Mouse (Mus musculus) limb, embryonic 14.5 days (tissue): Measurements from ENCODE around the gene Trim41. TPM values are rescaled to one million over a fixed set of nuclear protein-coding genes. Genes with fewer than 3 reads are reported as not detected.

Source experiments
- ATAC-seq: fragments of 200-750 bp; cut with Nextera tagmentation; 2 replicates; pipeline ENCODE4 v1.8.0; 2017; ENCODE audit warnings: low read depth, moderate number of reproducible peaks, moderate TSS enrichment; ENCODE audit not compliant: low FRiP score
- DNase-seq: peaks from one replicate; pipeline ENCODE4 v3.0.0-alpha.2; 2015; ENCODE audit warnings: low spot score
- H3K27ac ChIP-seq: fragments of 300-500 bp; sonication (generic); replicated peaks from 2 replicates; pipeline ENCODE4 v1.5.1; 2014; ENCODE audit warnings: low read depth, mild to moderate bottlenecking, low read length, moderate library complexity, mixed read lengths
- H3K27me3 ChIP-seq: fragments of 300-500 bp; sonication (generic); 2 replicates; pipeline ENCODE4 v1.6.1; 2014; ENCODE audit warnings: low read length, mixed read lengths; ENCODE audit not compliant: control insufficient read depth, insufficient read depth
- H3K36me3 ChIP-seq: fragments of 300-500 bp; sonication (generic); 2 replicates; pipeline ENCODE4 v1.6.1; 2014; ENCODE audit warnings: mild to moderate bottlenecking, low read length, moderate library complexity, mixed read lengths; ENCODE audit not compliant: control insufficient read depth, insufficient read depth
- H3K4me1 ChIP-seq: fragments of 300-500 bp; sonication (generic); 2 replicates; pipeline ENCODE4 v1.6.1; 2014; ENCODE audit warnings: antibody characterized with exemption, low read length, mixed read lengths; ENCODE audit not compliant: control insufficient read depth, insufficient read depth
- H3K4me2 ChIP-seq: fragments of 300-500 bp; sonication (generic); replicated peaks from 2 replicates; pipeline ENCODE4 v1.6.1; 2014; ENCODE audit warnings: low read depth, mild to moderate bottlenecking, low read length, moderate library complexity; ENCODE audit not compliant: severe bottlenecking
- H3K4me3 ChIP-seq: fragments of 300-500 bp; sonication (generic); replicated peaks from 2 replicates; pipeline ENCODE4 v1.5.1; 2014; ENCODE audit warnings: low read length
- H3K9ac ChIP-seq: fragments of 300-500 bp; sonication (generic); 2 replicates; pipeline ENCODE4 v1.6.1; 2014; ENCODE audit warnings: mild to moderate bottlenecking, low read depth, low read length, moderate library complexity; ENCODE audit not compliant: severe bottlenecking
- H3K9me3 ChIP-seq: fragments of 300-500 bp; sonication (generic); 2 replicates; pipeline ENCODE4 v1.6.1; 2016; ENCODE audit warnings: low read length; ENCODE audit not compliant: control insufficient read depth
- POLR2A ChIP-seq: fragments of 200-500 bp; IDR thresholded peaks from 2 replicates; pipeline ENCODE4 v1.8.0; 2012; ENCODE audit warnings: inconsistent platforms, mild to moderate bottlenecking, moderate library complexity, borderline replicate concordance; ENCODE audit not compliant: insufficient read depth, insufficient read length; ENCODE audit errors: extremely low read depth
- WGBS: fragments of 180-500 bp; shearing (Covaris S2); extraction: QIAGEN DNeasy Blood & Tissue Kit; methylation state at CpG from one replicate; pipeline ENCODE4 v1.1.7; 2014; 5-methylcytosine and 5-hydroxymethylcytosine counted together
- polyA plus RNA-seq, 2 experiments: library from polyadenylated mRNA; depleted of rRNA in 1 of 2; stranded (reverse) in 1 of 2; unstranded in 1 of 2; fragments of >200 nt; fragmentation: Nextera tagmentation in 1 of 2; extraction: Ambion mirVana in 1 of 2; gene quantifications; 2 replicates each; pipeline versions ENCODE4 v1.2.1 to v1.2.3; 2012 to 2014

Trim41 gene
- polyA plus RNA-seq, 2 experiments, result 5.5 to 51.5 TPM

DNA sequence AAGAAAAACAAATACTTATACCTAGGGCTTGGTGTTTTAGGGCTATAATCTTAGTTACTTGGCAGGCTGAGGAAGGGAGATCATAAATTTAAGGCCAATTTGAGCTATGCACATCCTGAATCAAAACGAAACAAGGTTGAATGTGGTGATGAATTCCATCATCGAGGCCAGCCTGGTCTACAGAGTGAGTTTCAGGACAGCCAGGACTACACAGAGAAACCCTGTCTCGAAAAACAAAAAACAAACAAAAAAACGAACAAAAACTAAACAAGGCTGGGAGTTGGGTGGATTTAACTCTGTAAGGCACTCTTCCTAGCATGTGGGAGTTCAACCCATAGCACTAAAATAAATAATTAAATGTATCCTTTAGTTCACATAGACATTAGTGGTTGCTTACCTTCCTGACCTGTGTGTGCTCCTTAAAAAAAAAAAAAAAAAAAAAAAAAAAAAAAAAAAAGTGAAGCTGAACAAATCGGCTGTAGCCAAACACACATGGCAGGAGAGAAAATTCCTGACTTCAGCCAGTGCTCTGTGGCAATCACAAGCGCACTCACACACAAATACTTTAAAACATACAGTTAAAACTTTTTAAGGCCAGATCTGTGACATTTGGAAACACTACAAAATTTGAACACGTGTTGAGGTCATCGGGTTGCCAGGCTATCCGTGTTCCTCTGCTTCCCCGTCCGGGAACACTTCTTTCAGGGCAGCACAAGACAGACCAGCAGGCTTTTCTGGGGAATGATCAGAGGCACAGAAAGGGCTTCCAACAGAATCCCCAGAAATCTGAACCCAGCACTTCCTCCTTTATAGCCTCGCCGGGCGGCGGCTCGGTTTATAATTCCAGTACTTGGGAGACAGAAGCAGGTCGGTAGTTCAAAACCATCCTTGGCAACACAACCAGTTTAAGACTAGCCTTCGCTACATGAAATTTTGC lies 17.9 kb downstream of the Trim41 start:
- Histone ChIP-seq H3K9me3 (no peaks in the 10 kb centered on the region), H3K27ac (peak overlapping the region; percentile 97), H3K4me2 (peak overlapping the region; percentile 89), H3K4me3 (peak overlapping the region; percentile 73), H3K27me3 (no peaks in the 10 kb centered on the region), H3K36me3 (peaks cover 32% of the 10 kb centered on the region), H3K4me1 (peaks cover 13% of the 10 kb centered on the region), H3K9ac (peak overlapping the region; percentile 87)
- 8% methylated on average over 18 of the region's 18 CpGs for WGBS
- no peak for DNase-seq
- TF ChIP-seq POLR2A, result no peak
- peak; percentile 29 for ATAC-seq

- Histone ChIP-seq H3K4me2 (0 out of 2 replicates have a peak overlapping the region, but pooled peaks have one; percentile 89), H3K36me3 (peaks cover 23% of the 10 kb centered on the region), H3K4me3 (no peak overlapping the region), H3K9me3 (no peaks in the 10 kb centered on the region), H3K4me1 (peaks cover 13% of the 10 kb centered on the region), H3K27ac (no peak overlapping the region), H3K9ac (no peak overlapping the region; the same call in 1 of the 2 replicates), H3K27me3 (no peaks in the 10 kb centered on the region)
- TF ChIP-seq POLR2A, result no peak
- DNase-seq (no peak), ATAC-seq (no peak)
- 89% methylated on average over 7 of the region's 7 CpGs for WGBS
These were observed 18.8 kb downstream of the Trim41 start for GRCm38 (mm10) chr11:48798308-48798707.

DNA sequence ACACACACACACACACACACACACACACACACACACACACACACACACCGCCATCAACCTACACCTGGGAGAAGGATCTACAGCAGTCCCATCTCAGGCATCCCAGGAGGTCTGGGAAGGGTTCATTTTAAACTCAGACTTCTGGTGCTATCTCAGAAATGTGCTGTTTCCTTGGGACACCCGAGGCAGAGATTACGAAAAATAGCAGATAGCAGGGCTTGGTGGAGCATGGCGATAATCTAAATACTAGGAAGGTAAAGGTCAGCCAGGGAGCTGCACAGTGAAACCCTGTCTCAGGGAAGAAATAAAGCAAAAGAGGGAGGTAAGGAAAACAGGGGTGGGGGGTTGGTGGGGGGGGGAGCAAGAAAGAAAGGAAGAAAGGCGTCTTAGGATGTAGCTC lies 19.9 kb downstream of the Trim41 start:
- H3K4me2 ChIP-seq, result no peak overlapping the region
- ATAC-seq, result no peak
- H3K9me3 ChIP-seq, result no peaks in the 10 kb centered on the region
- DNase-seq, result no peak
- H3K27me3 ChIP-seq, result no peaks in the 10 kb centered on the region
- no peak for TF ChIP-seq POLR2A
- no peak overlapping the region for H3K4me3 ChIP-seq
- peaks cover 12% of the 10 kb centered on the region for H3K4me1 ChIP-seq
- H3K36me3 ChIP-seq, result peaks cover 13% of the 10 kb centered on the region
- no peak overlapping the region for H3K9ac ChIP-seq
- no peak overlapping the region for H3K27ac ChIP-seq
- 90% methylated on average over 5 of the region's 5 CpGs for WGBS

DNA sequence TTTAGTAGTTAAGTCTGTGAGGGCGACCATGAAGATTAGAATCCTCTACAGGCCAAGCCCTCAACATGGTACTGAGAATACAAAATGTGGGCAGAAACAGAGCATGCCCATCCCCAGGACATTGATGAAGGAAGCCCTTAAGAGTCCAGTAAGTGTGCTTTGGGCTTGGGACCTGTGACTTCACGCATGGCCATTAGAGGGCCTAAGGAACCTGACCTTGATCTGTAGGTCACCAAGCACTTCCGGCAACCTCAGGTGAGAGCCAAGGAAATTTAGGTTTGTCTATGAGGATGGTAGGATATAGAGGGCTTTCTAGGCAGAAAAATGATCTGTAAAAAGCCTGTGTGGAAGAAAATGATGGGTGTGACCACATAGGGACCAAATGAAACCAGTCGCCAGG lies 20.9 kb downstream of the Trim41 start:
- ATAC-seq, result no peak
- TF ChIP-seq POLR2A, result no peak
- H3K27ac ChIP-seq, result no peak overlapping the region
- H3K4me2 ChIP-seq, result no peak overlapping the region
- H3K4me3 ChIP-seq, result no peak overlapping the region
- no peaks in the 10 kb centered on the region for H3K27me3 ChIP-seq
- no peaks in the 10 kb centered on the region for H3K9me3 ChIP-seq
- WGBS, result 79% methylated on average over 4 of the region's 4 CpGs
- no peak for DNase-seq
- H3K4me1 ChIP-seq, result peaks cover 2% of the 10 kb centered on the region; the same call in 1 of the 2 replicates
- peaks cover 3% of the 10 kb centered on the region for H3K36me3 ChIP-seq
- H3K9ac ChIP-seq, result no peak overlapping the region

GRCm38 (mm10) chr11:48795221-48795620 lies 21.9 kb downstream of the Trim41 start:
- 90% methylated on average over 7 of the region's 7 CpGs for WGBS
- Histone ChIP-seq H3K4me1 (0 out of 2 replicates have a peak, but pooled peaks cover 2% of the 10 kb centered on the region), H3K4me3 (no peak overlapping the region), H3K4me2 (no peak overlapping the region), H3K9me3 (no peaks in the 10 kb centered on the region), H3K9ac (no peak overlapping the region), H3K27me3 (no peaks in the 10 kb centered on the region), H3K27ac (no peak overlapping the region), H3K36me3 (no peaks in the 10 kb centered on the region)
- no peak for TF ChIP-seq POLR2A
- no peak for ATAC-seq
- no peak for DNase-seq
